ENCODE assay signal across 17 mouse cellular contexts in the genomic region with DNA sequence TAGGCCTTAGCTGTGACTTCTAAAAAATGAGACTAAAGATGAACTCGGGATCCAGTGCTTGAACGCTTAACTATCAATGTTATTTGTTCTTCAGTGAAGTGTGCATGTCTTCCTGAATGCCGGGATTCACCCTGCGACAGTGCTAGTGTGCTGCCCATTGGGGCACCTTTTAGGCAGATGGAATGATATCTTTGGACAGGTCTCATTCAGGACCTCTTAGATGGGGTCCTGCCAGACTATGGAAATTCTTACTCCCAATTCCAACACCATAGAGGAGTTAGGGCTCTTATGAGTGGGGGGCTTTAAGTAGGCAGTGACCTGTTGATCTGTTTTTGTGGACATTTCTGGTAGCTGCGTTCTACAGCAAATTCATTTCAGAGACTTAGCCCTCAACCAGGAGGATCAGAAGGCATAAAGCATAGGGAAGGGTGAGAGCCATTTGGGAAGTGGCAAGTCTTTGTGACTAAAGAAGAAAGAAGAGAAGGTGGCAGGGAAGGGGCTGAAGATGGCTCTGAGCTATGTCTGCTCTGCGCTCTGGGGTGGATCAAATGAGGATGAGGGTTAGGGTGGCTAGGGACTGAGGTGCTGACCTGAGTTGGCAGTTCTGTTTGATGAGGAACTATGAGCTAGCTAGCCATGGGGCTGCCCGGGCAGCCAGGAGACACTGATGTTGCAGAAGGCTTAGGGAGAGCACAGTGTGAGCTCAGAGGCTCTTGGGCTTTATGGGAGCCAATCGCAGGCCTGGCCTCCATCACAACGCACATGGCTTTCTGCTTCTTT. TPM values are rescaled to one million over a fixed set of nuclear protein-coding genes. Genes with fewer than 3 reads are reported as not detected.
DNase-seq lines count a peak whose midpoint lies in the region; ATAC-seq and TF ChIP-seq lines count a peak whose summit lies in the region.
"Had no signal": no experiment of that assay in that cellular context is flagged by ENCODE, and none has a peak within 500 bp of the region (broad histone marks: within the 10 kb centered on the region; RNA-seq: fewer than 3 reads in every experiment).

No protein-coding gene starts in this region.

- no peaks in the 10 kb centered on the region for H3K27me3 ChIP-seq in CH12.LX (replicated peaks)
- no peaks in the 10 kb centered on the region for H3K27me3 ChIP-seq in intestine, embryonic 16.5 days (replicated peaks; ENCODE audit: control insufficient read depth, insufficient read depth, low read length)
- H3K27me3 ChIP-seq in forebrain, embryonic 13.5 days, result no peaks in the 10 kb centered on the region
- H3K27me3 ChIP-seq: hindbrain, embryonic 15.5 days; liver, embryonic 12.5 days; neural tube, embryonic 12.5 days had no signal

- H3K4me3 ChIP-seq in layer of hippocampus, adult 2 months, result no peak overlapping the region
- H3K4me3 ChIP-seq in CH12.LX (replicated peaks in 1 of 3; ENCODE audit: low read depth in 2 of 3, low read length in 2 of 3, poor library complexity in 1 of 3), result no peak overlapping the region
- H3K4me3 ChIP-seq in intestine, embryonic 16.5 days (ENCODE audit: low read length), result no peak overlapping the region
- H3K4me3 ChIP-seq in forebrain, embryonic 13.5 days, result no peak overlapping the region
- H3K4me3 ChIP-seq: hindbrain, embryonic 15.5 days; liver, embryonic 12.5 days; neural tube, embryonic 12.5 days had no signal

- H3K4me2 ChIP-seq in CH12.LX (ENCODE audit: insufficient read depth, low read depth, poor library complexity, severe bottlenecking), result peak overlapping the region; percentile 54
- H3K4me2 ChIP-seq in intestine, embryonic 16.5 days (ENCODE audit: low read depth, low read length), result no peak overlapping the region
- H3K4me2 ChIP-seq in forebrain, embryonic 13.5 days, result no peak overlapping the region
- H3K4me2 ChIP-seq: hindbrain, embryonic 15.5 days; liver, embryonic 12.5 days; neural tube, embryonic 12.5 days had no signal

- in situ Hi-C loops in CH12.LX (cut with MboI; ENCODE audit: low pct_ligation_motif_present, low pct_unique_long_range_greater_than_20kb, low sequenced_read_pairs), result loop anchor here (5.0 kb wide), 2 partner anchors 43 to 163 kb away; a partner anchor contains a TSS

- no peak for TF ChIP-seq CTCF in layer of hippocampus, adult 2 months (conservative IDR thresholded peaks at IDR 0.05)
- no peak for TF ChIP-seq CTCF in CH12.LX (conservative IDR thresholded peaks at IDR 0.05 in 1 of 2, IDR thresholded peaks at IDR 0.05 in 1 of 2; ENCODE audit: low read depth in 2 of 2, low read length in 2 of 2)

- peaks cover 32 to 82% of the 10 kb centered on the region in 2 experiments for H3K4me1 ChIP-seq in CH12.LX (ENCODE audit: control insufficient read depth in 1 of 2, insufficient read depth in 2 of 2)
- H3K4me1 ChIP-seq in intestine, embryonic 16.5 days (ENCODE audit: control insufficient read depth, insufficient read depth, low read length), result peaks cover 10% of the 10 kb centered on the region
- peaks cover 10% of the 10 kb centered on the region for H3K4me1 ChIP-seq in forebrain, embryonic 13.5 days
- H3K4me1 ChIP-seq: hindbrain, embryonic 15.5 days had no signal

- dilution Hi-C loops in CH12.LX (cut with MboI; ENCODE audit: extremely low pct_ligation_motif_present, extremely low pct_unique_long_range_greater_than_20kb, low sequenced_read_pairs), result no loop called here

- TF ChIP-seq RAD21 in CH12.LX (IDR thresholded peaks at IDR 0.05; ENCODE audit: low read depth, low read length), result no peak

- TF ChIP-seq EP300 in CH12.LX (IDR thresholded peaks at IDR 0.05; ENCODE audit: low read length), result no peak

- peak overlapping the region; percentile 50 for H3K9ac ChIP-seq in CH12.LX (ENCODE audit: insufficient read depth, low read depth)
- no peak overlapping the region; the same call in 1 of the 2 replicates for H3K9ac ChIP-seq in intestine, embryonic 16.5 days (ENCODE audit: low read depth, low read length)
- no peak overlapping the region for H3K9ac ChIP-seq in forebrain, embryonic 13.5 days
- H3K9ac ChIP-seq: hindbrain, embryonic 15.5 days; liver, embryonic 12.5 days; neural tube, embryonic 12.5 days had no signal

- WGBS in intestine, embryonic 16.5 days, result 81% methylated on average over 9 of the region's 9 CpGs
- WGBS in forebrain, embryonic 13.5 days, result 93% methylated on average over 9 of the region's 9 CpGs

- no peaks in the 10 kb centered on the region for H3K36me3 ChIP-seq in CH12.LX (replicated peaks in 1 of 2; ENCODE audit: control insufficient read depth in 1 of 2, insufficient read depth in 1 of 2, low read length in 1 of 2)
- H3K36me3 ChIP-seq in intestine, embryonic 16.5 days (ENCODE audit: control insufficient read depth, insufficient read depth, low read length), result no peaks in the 10 kb centered on the region
- no peaks in the 10 kb centered on the region for H3K36me3 ChIP-seq in forebrain, embryonic 13.5 days (ENCODE audit: poor library complexity, severe bottlenecking)
- H3K36me3 ChIP-seq: G1E; hindbrain, embryonic 15.5 days; liver, embryonic 12.5 days; neural tube, embryonic 12.5 days had no signal

- H3K9me3 ChIP-seq in CH12.LX (replicated peaks; ENCODE audit: low read length), result no peaks in the 10 kb centered on the region
- no peaks in the 10 kb centered on the region for H3K9me3 ChIP-seq in intestine, embryonic 16.5 days (ENCODE audit: control insufficient read depth, low read length)
- no peaks in the 10 kb centered on the region for H3K9me3 ChIP-seq in forebrain, embryonic 13.5 days (replicated peaks)
- H3K9me3 ChIP-seq: G1E; hindbrain, embryonic 15.5 days; liver, embryonic 12.5 days; neural tube, embryonic 12.5 days had no signal

- peak overlapping the region; percentile 66; the same call in 1 of the 2 replicates for H3K27ac ChIP-seq in layer of hippocampus, adult 2 months
- H3K27ac ChIP-seq in CH12.LX (ENCODE audit: insufficient read depth, low read depth), result peak overlapping the region; percentile 87
- peak overlapping the region; percentile 75 for H3K27ac ChIP-seq in intestine, embryonic 16.5 days (ENCODE audit: low read length)
- H3K27ac ChIP-seq in forebrain, embryonic 13.5 days, result no peak overlapping the region
- H3K27ac ChIP-seq: hindbrain, embryonic 15.5 days; liver, embryonic 12.5 days; neural tube, embryonic 12.5 days had no signal

- ATAC-seq in intestine, embryonic 16.5 days, result no peak
- no peak for ATAC-seq in forebrain, embryonic 13.5 days
- ATAC-seq: activated CD4-positive, CD25-positive, alpha-beta regulatory T cell, adult 4 months; liver, embryonic 12.5 days had no signal

- no peak for DNase-seq in layer of hippocampus, adult 2 months (ENCODE audit: low spot score in 2 of 2)
- DNase-seq in layer of hippocampus, postnatal 14 days (ENCODE audit: low spot score in 2 of 2), result no peak
- DNase-seq in A20 (ENCODE audit: low read depth, low spot score), result peak; percentile 62
- DNase-seq in CH12.LX (ENCODE audit: extremely low read depth), result no peak
- no peak for DNase-seq in right cerebral cortex, postnatal 25 days
- DNase-seq: cerebellum, postnatal 14 days; right cerebral cortex, adult 18-20 months had no signal

- TF ChIP-seq POLR2A in CH12.LX (IDR thresholded peaks at IDR 0.05; ENCODE audit: low read depth, low read length), result no peak; the same call in 1 of the 2 replicates

- H3K79me2 ChIP-seq in CH12.LX (replicated peaks; ENCODE audit: control insufficient read depth, extremely low read depth, insufficient read depth, poor library complexity, severe bottlenecking), result no peaks in the 10 kb centered on the region

TF ChIP-seq in CH12.LX, 34 proteins besides CTCF, POLR2A, EP300 and RAD21:
- TF ChIP-seq ZC3H11A (IDR thresholded peaks at IDR 0.05; ENCODE audit: low read depth, low read length) (no peak), JUN (IDR thresholded peaks at IDR 0.05; ENCODE audit: insufficient read depth, low read depth, low read length) (no peak), BHLHE40 (IDR thresholded peaks at IDR 0.05; ENCODE audit: low read depth, low read length) (no peak), RCOR1 (conservative IDR thresholded peaks at IDR 0.05; ENCODE audit: low read depth, low read length) (no peak), USF1 (IDR thresholded peaks at IDR 0.05; ENCODE audit: low read depth, low read length) (no peak), MYC (IDR thresholded peaks at IDR 0.05; ENCODE audit: low read depth, low read length) (no peak), MEF2A (IDR thresholded peaks at IDR 0.05; ENCODE audit: borderline replicate concordance, low read depth, low read length) (no peak), NELFE (IDR thresholded peaks at IDR 0.05; ENCODE audit: low read depth, low read length) (no peak), ETS1 (conservative IDR thresholded peaks at IDR 0.05; ENCODE audit: low read depth, low read length) (no peak), SMC3 (IDR thresholded peaks at IDR 0.05; ENCODE audit: low read depth, low read length) (no peak), KAT2A (IDR thresholded peaks at IDR 0.05; ENCODE audit: insufficient replicate concordance, low read length) (no peak), SIN3A (IDR thresholded peaks at IDR 0.05; ENCODE audit: low read length) (no peak), ELF1 (IDR thresholded peaks at IDR 0.05; ENCODE audit: low read depth, low read length) (no peak)

RNA-seq across cellular contexts. Expression of a gene that starts 21.3 kb away (rescaled TPM):
- not detected for total RNA-seq in layer of hippocampus, adult 2 months (2021)
- not detected for total RNA-seq in layer of hippocampus, postnatal 14 days (2021)
- total RNA-seq in CH12.LX (2012; rRNA removed), result not detected in 2 replicates
- not detected in 2 replicates for total RNA-seq in CH12.LX (2014; rRNA removed)
- polyA plus RNA-seq in CH12.LX (2012; ENCODE audit: insufficient read length, low read depth), result not detected in 2 replicates
- 0.18 and 0.43 TPM in 2 replicates for polyA plus RNA-seq in intestine, embryonic 16.5 days (2015; fragmentation: Nextera tagmentation; extraction: Ambion mirVana)
- 0.40 and 0.45 TPM in 2 replicates for polyA plus RNA-seq in forebrain, embryonic 13.5 days (2015; fragmentation: Nextera tagmentation; extraction: Ambion mirVana)
- total RNA-seq: G1E; granulocyte monocyte progenitor cell, adult 5-6 weeks; left cerebral cortex, postnatal 14 days had no signal
- polyA plus RNA-seq: activated CD4-positive, CD25-positive, alpha-beta regulatory T cell, adult 4 months; G1E; liver, embryonic 12.5 days; testis, adult 2 months had no signal

RNA-seq across cellular contexts. Expression of a gene that starts 35.5 kb away (rescaled TPM):
- 1 to 10 TPM; 9.1 to 10.0 TPM for total RNA-seq in layer of hippocampus, adult 2 months (2021)
- total RNA-seq in layer of hippocampus, postnatal 14 days (2021), result 1 to 10 TPM; 7.3 to 8.3 TPM
- total RNA-seq in CH12.LX (2012; rRNA removed) (2.7 and 3.4 TPM in 2 replicates), CH12.LX (2014; rRNA removed) (2.3 and 2.8 TPM in 2 replicates)
- polyA plus RNA-seq in CH12.LX (2012; ENCODE audit: insufficient read length, low read depth), result 5.9 and 6.4 TPM in 2 replicates
- 9.1 and 11.8 TPM in 2 replicates for polyA plus RNA-seq in intestine, embryonic 16.5 days (2015; fragmentation: Nextera tagmentation; extraction: Ambion mirVana)
- polyA plus RNA-seq in forebrain, embryonic 13.5 days (2015; fragmentation: Nextera tagmentation; extraction: Ambion mirVana), result 10.6 and 11.9 TPM in 2 replicates

RNA-seq across cellular contexts. Expression of a gene that starts 43.4 kb away (rescaled TPM):
- total RNA-seq in layer of hippocampus, adult 2 months (2021), result 1 to 10 TPM; 3.2 to 4.2 TPM
- total RNA-seq in layer of hippocampus, postnatal 14 days (2021), result 1 to 10 TPM; 2.5 to 3.1 TPM
- 3.1 TPM in 2 replicates for total RNA-seq in CH12.LX (2012; rRNA removed)
- 4.7 and 5.9 TPM in 2 replicates for total RNA-seq in CH12.LX (2014; rRNA removed)
- 19.2 and 25.1 TPM in 2 replicates for polyA plus RNA-seq in CH12.LX (2012; ENCODE audit: insufficient read length, low read depth)
- 40.6 and 46.7 TPM in 2 replicates for polyA plus RNA-seq in intestine, embryonic 16.5 days (2015; fragmentation: Nextera tagmentation; extraction: Ambion mirVana)
- polyA plus RNA-seq in forebrain, embryonic 13.5 days (2015; fragmentation: Nextera tagmentation; extraction: Ambion mirVana), result 0.39 and 0.49 TPM in 2 replicates
- polyA plus RNA-seq: G1E had no signal
